Mouse (Mus musculus) C2C12 (cell line): ENCODE measurements around the gene Hikeshi. TPM values are rescaled to one million over a fixed set of nuclear protein-coding genes. Genes with fewer than 3 reads are reported as not detected.

Source experiments
- H3K27me3 ChIP-seq: one replicate; pipeline ENCODE4 v1.6.1; 2011; ENCODE audit not compliant: control insufficient read depth, insufficient read depth, insufficient read length
- H3K36me3 ChIP-seq: one replicate; pipeline ENCODE4 v1.6.1; 2011; ENCODE audit not compliant: control insufficient read depth, insufficient read depth
- H3K4me3 ChIP-seq: one replicate; pipeline ENCODE4 v1.5.1; 2011; ENCODE audit warnings: mild to moderate bottlenecking, control low read depth; ENCODE audit not compliant: poor library complexity, insufficient read depth, severe bottlenecking
- H3K79me2 ChIP-seq: one replicate; pipeline ENCODE4 v1.6.1; 2011; ENCODE audit not compliant: control insufficient read depth, insufficient read depth
- H3K79me3 ChIP-seq: one replicate; pipeline ENCODE4 v1.6.1; 2011; ENCODE audit warnings: low read depth, control low read depth
- H3ac ChIP-seq: one replicate; pipeline ENCODE3; 2011; ENCODE audit warnings: low read depth; ENCODE audit not compliant: control insufficient read depth, insufficient read length
- CEBPB ChIP-seq: IDR thresholded peaks from one replicate; pipeline ENCODE4 v1.6.1; 2011; ENCODE audit warnings: low read depth, mild to moderate bottlenecking, control low read depth, moderate library complexity
- CTCF ChIP-seq: IDR thresholded peaks from one replicate; pipeline ENCODE4 v1.5.1; 2011; ENCODE audit not compliant: control insufficient read depth, insufficient read depth, insufficient read length
- FOSL1 ChIP-seq: IDR thresholded peaks from one replicate; pipeline ENCODE4 v1.8.0; 2011; ENCODE audit warnings: mild to moderate bottlenecking, low read length; ENCODE audit not compliant: poor library complexity, insufficient read depth, severe bottlenecking
- MAX ChIP-seq: IDR thresholded peaks from one replicate; pipeline ENCODE4 v1.6.1; 2011; ENCODE audit warnings: mild to moderate bottlenecking, control low read depth
- MYOD1 ChIP-seq: IDR thresholded peaks from one replicate; pipeline ENCODE4 v1.6.1; 2011; ENCODE audit warnings: low read depth; ENCODE audit not compliant: control insufficient read depth, insufficient read length
- MYOG ChIP-seq: IDR thresholded peaks from one replicate; pipeline ENCODE4 v1.6.1; 2011; ENCODE audit not compliant: control insufficient read depth, insufficient read length; ENCODE audit errors: extremely low read depth
- USF1 ChIP-seq: IDR thresholded peaks from one replicate; pipeline ENCODE4 v1.6.1; 2011; ENCODE audit warnings: low read depth, mild to moderate bottlenecking, control low read depth, moderate library complexity
- polyA plus RNA-seq: library from polyadenylated mRNA; unstranded; fragments of >200 nt; fragmentation: generic; extraction: Trizol; gene quantifications from one replicate; pipeline ENCODE4 v1.2.1, GENCODE M21; 2012; ENCODE audit warnings: missing spikeins

The Hikeshi gene
- polyA plus RNA-seq, 1 experiment = 51.0 TPM

DNA sequence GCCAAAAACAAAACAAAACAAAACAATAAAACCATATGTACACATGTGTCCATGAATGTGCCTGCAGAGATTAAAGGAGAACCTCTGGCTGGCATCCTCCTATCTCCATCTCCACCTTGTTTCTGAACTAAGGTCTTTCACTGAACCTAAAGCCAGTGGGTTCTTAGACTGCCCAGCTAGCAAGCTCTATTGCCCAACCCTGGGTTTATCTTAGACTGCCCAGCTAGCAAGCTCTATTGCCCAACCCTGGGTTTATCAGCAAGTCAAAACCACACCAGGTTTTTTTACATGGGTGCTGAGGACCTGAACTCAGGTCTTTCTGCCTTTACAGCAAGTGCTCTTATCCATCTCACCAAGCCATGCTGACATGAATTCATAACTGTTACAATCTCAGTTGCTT, 22.1 kb upstream of the Hikeshi start:
- Histone ChIP-seq H3ac (no peak overlapping the region), H3K36me3 (peaks cover 51% of the 10 kb centered on the region), H3K79me3 (peaks cover 3% of the 10 kb centered on the region), H3K27me3 (no peaks in the 10 kb centered on the region), H3K79me2 (peaks cover 4% of the 10 kb centered on the region), H3K4me3 (no peak overlapping the region)
- TF ChIP-seq MAX (no peak), MYOD1 (no peak), CTCF (no peak), FOSL1 (no peak), USF1 (no peak), CEBPB (no peak), MYOG (no peak)

DNA sequence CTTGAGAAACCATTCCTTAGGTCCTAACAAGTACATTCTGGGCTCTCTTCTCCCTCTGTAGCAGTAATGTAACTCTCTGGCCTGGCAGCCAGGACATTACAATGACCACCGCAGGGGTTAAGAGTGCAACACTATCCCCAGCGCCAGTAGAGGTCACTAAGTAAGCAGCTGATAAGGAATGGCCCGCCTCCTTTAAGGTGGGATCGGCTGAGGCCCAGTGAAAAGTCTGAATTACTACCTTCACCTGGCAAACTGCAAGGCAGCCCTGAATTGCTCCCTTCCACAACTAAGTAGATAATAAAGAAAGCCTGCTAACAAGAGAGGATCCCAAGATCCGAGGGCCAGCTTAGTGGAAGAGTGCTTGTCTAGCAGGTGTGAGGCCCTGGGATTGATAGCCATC, 16.3 kb upstream of the Hikeshi start:
- no peaks in the 10 kb centered on the region for H3K27me3 ChIP-seq
- H3K36me3 ChIP-seq = peaks cover 64% of the 10 kb centered on the region
- no peaks in the 10 kb centered on the region for H3K79me3 ChIP-seq
- no peak for TF ChIP-seq USF1
- no peak for TF ChIP-seq FOSL1
- no peak for TF ChIP-seq MAX
- TF ChIP-seq CTCF = no peak
- TF ChIP-seq CEBPB = no peak
- no peak for TF ChIP-seq MYOD1
- TF ChIP-seq MYOG = no peak
- H3K4me3 ChIP-seq = no peak overlapping the region
- no peak overlapping the region for H3ac ChIP-seq
- peaks cover 4% of the 10 kb centered on the region for H3K79me2 ChIP-seq

DNA sequence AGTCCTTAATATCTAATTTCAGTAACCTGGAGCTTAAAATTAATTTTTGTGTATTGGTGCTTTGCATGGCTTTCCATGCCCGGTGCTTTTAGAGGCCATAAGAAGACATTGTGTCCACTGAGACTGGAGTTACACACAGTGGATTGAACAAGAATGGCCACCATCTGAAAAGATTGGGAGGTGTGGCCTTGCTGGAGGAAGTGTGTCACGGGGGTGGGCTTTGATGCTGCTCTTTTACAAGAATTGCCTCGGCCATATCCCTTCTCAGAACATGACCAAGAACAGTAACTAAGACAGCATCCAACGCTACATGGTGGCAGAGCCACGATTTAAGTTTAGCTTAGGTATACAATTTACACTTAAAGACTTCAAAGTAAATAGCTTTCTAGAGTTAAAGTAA, 13.3 kb upstream of the Hikeshi start:
- TF ChIP-seq MYOD1 (no peak), MAX (no peak), MYOG (no peak), USF1 (no peak), CEBPB (no peak), CTCF (no peak), FOSL1 (no peak)
- no peak overlapping the region for H3K4me3 ChIP-seq
- H3K36me3 ChIP-seq = peaks cover 51% of the 10 kb centered on the region
- no peaks in the 10 kb centered on the region for H3K79me2 ChIP-seq
- H3ac ChIP-seq = no peak overlapping the region
- H3K79me3 ChIP-seq = no peaks in the 10 kb centered on the region
- H3K27me3 ChIP-seq = no peaks in the 10 kb centered on the region

DNA sequence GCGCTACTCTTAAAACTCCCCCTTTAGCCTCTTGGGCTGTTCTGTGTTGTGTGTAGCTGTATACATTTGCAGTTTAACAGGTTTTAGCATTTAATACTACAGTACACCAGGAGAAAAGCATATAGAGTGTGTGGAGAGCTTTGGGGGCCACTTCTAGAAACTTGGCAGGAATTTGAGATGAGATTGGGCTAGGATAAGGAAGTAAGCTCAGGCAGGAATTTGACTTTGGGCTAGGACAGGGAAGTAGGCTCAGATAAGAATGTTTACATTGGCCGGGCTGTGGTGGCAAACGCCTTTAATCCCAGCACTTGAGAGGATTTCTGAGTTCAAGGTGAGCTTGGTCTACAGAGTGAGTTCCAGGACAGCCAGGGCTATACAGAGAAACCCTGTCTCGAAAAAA, 8.4 kb upstream of the Hikeshi start:
- TF ChIP-seq CTCF (no peak), FOSL1 (no peak), MYOD1 (no peak), MYOG (no peak), CEBPB (no peak), MAX (no peak), USF1 (no peak)
- H3K27me3 ChIP-seq = no peaks in the 10 kb centered on the region
- peaks cover 10% of the 10 kb centered on the region for H3K36me3 ChIP-seq
- no peaks in the 10 kb centered on the region for H3K79me2 ChIP-seq
- H3ac ChIP-seq = no peak overlapping the region
- no peak overlapping the region for H3K4me3 ChIP-seq
- H3K79me3 ChIP-seq = no peaks in the 10 kb centered on the region

DNA sequence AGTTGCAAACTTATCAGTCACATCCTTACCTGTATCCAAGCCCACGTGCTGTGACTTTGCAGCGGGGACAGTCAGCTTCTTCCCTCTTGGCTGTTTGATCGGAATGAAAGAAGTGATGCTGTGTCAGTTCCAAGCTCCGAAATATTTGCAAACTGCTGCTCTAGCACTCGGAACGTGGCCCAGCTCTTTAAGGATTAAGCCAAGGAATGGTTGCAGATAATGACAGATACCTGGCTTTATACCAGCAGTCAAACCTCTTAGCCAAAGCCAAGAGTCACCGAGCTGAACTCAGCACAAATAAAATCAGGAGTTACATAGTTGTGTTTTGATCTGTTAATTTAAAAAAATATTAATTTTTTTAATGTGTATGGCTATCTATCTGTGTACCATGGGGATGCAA, 7.0 kb upstream of the Hikeshi start:
- TF ChIP-seq MAX = no peak
- TF ChIP-seq CTCF = no peak
- no peak for TF ChIP-seq MYOD1
- TF ChIP-seq USF1 = no peak
- TF ChIP-seq CEBPB = no peak
- TF ChIP-seq MYOG = no peak
- no peak for TF ChIP-seq FOSL1
- H3K79me3 ChIP-seq = no peaks in the 10 kb centered on the region
- no peaks in the 10 kb centered on the region for H3K27me3 ChIP-seq
- no peaks in the 10 kb centered on the region for H3K79me2 ChIP-seq
- no peak overlapping the region for H3ac ChIP-seq
- no peaks in the 10 kb centered on the region for H3K36me3 ChIP-seq
- no peak overlapping the region for H3K4me3 ChIP-seq
